Mouse (Mus musculus) neural tube, embryonic 11.5 days (tissue): ENCODE measurements around the gene Rom1. TPM values are rescaled to one million over a fixed set of nuclear protein-coding genes. Genes with fewer than 3 reads are reported as not detected.

ENCODE experiments used
- ATAC-seq: fragments of 200-750 bp; cut with Nextera tagmentation; 2 replicates; pipeline ENCODE4 v1.8.0; 2017; ENCODE audit warnings: moderate number of reproducible peaks, mild to moderate bottlenecking, moderate TSS enrichment, moderate library complexity; ENCODE audit not compliant: insufficient read depth, low FRiP score, low TSS enrichment
- DNase-seq: peaks from one replicate; pipeline ENCODE4 v3.0.0-alpha.2; 2015; ENCODE audit warnings: low spot score
- H3K27ac ChIP-seq: fragments of 300-500 bp; sonication (generic); 2 replicates; pipeline ENCODE4 v1.5.1; 2014; ENCODE audit warnings: low read depth, mild to moderate bottlenecking, low read length
- H3K27me3 ChIP-seq: fragments of 300-500 bp; sonication (generic); 2 replicates; pipeline ENCODE4 v1.6.1; 2014; ENCODE audit warnings: mild to moderate bottlenecking, low read length, mixed read lengths; ENCODE audit not compliant: control insufficient read depth, insufficient read depth
- H3K36me3 ChIP-seq: fragments of 300-500 bp; sonication (generic); 2 replicates; pipeline ENCODE4 v1.6.1; 2014; ENCODE audit warnings: mild to moderate bottlenecking, low read length, moderate library complexity, mixed read lengths; ENCODE audit not compliant: control insufficient read depth, insufficient read depth
- H3K4me1 ChIP-seq: fragments of 300-500 bp; sonication (generic); 2 replicates; pipeline ENCODE4 v1.6.1; 2014; ENCODE audit warnings: low read length, mixed read lengths; ENCODE audit not compliant: control insufficient read depth, insufficient read depth
- H3K4me2 ChIP-seq: fragments of 300-500 bp; sonication (generic); 2 replicates; pipeline ENCODE4 v1.6.1; 2014; ENCODE audit warnings: low read depth, mild to moderate bottlenecking, moderate library complexity
- H3K4me3 ChIP-seq: fragments of 300-500 bp; sonication (generic); 2 replicates; pipeline ENCODE4 v1.5.1; 2014; ENCODE audit warnings: low read depth, low read length
- H3K9ac ChIP-seq: fragments of 300-500 bp; sonication (generic); 2 replicates; pipeline ENCODE4 v1.6.1; 2014; ENCODE audit warnings: mild to moderate bottlenecking, low read length
- H3K9me3 ChIP-seq: fragments of 300-500 bp; sonication (generic); 2 replicates; pipeline ENCODE4 v1.6.1; 2016; ENCODE audit warnings: low read length; ENCODE audit not compliant: control insufficient read depth
- WGBS: fragments of 180-500 bp; shearing (Covaris S2); extraction: QIAGEN DNeasy Blood & Tissue Kit; methylation state at CpG from one replicate; pipeline ENCODE4 v1.1.7; 2014; 5-methylcytosine and 5-hydroxymethylcytosine counted together
- polyA plus RNA-seq: library from polyadenylated mRNA; unstranded; fragments of >200 nt; fragmentation: Nextera tagmentation; extraction: Ambion mirVana; gene quantifications from 2 replicates; pipeline ENCODE4 v1.2.1, GENCODE M21; 2014

The Rom1 gene
- polyA plus RNA-seq, 1 experiment from 2014 or later = 1.2 TPM

DNA sequence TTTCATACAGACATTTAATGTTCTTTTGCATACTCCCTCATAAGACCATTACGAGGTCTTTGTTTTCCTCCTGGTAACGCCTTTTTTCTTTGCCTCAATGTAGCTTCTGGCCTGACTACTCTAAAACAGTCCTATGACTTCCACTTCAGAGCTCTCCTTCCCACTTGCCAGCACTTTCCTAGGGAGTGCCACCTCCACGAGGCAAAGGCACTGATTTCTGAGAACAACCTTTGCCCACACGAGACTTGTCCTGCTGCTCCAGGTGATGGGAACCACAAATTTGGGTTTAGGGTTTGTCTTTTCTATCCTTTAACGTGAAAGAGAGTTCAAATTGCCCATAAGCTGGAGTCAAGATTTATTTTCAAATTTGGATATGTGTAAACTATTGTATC is 37.0 kb upstream of the Rom1 start:
- H3K4me2 ChIP-seq = peak overlapping the region; percentile 45
- peak overlapping the region; percentile 60 for H3K9ac ChIP-seq
- H3K4me1 ChIP-seq = no peaks in the 10 kb centered on the region
- 46% methylated on average over 5 of the region's 5 CpGs for WGBS
- no peaks in the 10 kb centered on the region for H3K9me3 ChIP-seq
- ATAC-seq = no peak
- peak overlapping the region; percentile 76; the same call in 1 of the 2 replicates for H3K27ac ChIP-seq
- H3K4me3 ChIP-seq = peak overlapping the region; percentile 47
- no peaks in the 10 kb centered on the region for H3K27me3 ChIP-seq
- no peak for DNase-seq
- H3K36me3 ChIP-seq = peaks cover 34% of the 10 kb centered on the region

DNA sequence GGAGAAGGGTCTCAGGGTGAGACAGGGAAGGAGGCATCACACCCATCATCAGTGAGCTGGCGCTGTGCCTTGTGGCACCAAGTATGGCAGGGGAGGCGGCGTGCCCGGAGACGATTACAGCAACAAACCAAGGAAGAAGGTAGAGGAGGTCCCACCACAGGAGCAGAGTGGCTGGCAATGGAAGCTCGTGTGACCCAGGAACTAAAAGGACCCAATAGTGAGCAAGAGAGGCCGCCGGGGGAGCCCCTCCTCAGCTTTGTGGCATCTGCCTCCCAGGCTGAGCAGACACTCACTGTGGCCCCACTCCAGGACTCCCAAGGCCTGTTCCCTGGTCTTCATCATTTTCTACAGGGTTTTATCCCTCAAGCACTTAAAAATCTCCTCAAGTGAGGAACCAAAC is 36.6 kb upstream of the Rom1 start:
- Histone ChIP-seq H3K27me3 (no peaks in the 10 kb centered on the region), H3K4me3 (no peak overlapping the region; the same call in 1 of the 2 replicates), H3K36me3 (peaks cover 30% of the 10 kb centered on the region), H3K4me2 (peak overlapping the region; percentile 45), H3K27ac (no peak overlapping the region), H3K9me3 (no peaks in the 10 kb centered on the region), H3K9ac (peak overlapping the region; percentile 35), H3K4me1 (no peaks in the 10 kb centered on the region)
- 80% methylated on average over 8 of the region's 8 CpGs for WGBS
- DNase-seq (no peak), ATAC-seq (no peak)

DNA sequence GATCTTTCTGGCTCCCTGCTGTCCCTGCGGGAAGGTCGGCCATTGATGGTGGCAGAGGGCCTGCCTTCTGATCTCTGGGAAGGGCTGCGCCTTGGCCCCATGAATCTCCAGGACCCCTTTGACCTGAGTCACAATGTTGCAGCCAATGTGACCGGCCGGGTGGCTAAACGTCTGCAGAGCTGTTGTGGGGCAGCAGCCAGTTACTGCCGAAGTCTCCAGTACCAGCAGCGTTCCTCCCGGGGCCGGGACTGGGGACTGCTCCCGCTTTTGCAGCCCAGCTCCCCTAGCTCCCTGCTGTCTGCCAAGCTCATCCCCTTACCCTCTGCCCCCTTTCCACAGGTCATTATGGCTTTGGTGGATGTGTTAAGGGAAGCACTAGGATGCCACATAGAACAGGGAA is 35.9 kb upstream of the Rom1 start:
- ATAC-seq (no peak), DNase-seq (no peak)
- no peaks in the 10 kb centered on the region for H3K27me3 ChIP-seq
- no peaks in the 10 kb centered on the region for H3K4me1 ChIP-seq
- H3K27ac ChIP-seq = no peak overlapping the region
- peaks cover 23% of the 10 kb centered on the region for H3K36me3 ChIP-seq
- no peak overlapping the region for H3K4me2 ChIP-seq
- H3K4me3 ChIP-seq = no peak overlapping the region
- no peaks in the 10 kb centered on the region for H3K9me3 ChIP-seq
- 87% methylated on average over 11 of the region's 11 CpGs for WGBS
- no peak overlapping the region; the same call in 1 of the 2 replicates for H3K9ac ChIP-seq

DNA sequence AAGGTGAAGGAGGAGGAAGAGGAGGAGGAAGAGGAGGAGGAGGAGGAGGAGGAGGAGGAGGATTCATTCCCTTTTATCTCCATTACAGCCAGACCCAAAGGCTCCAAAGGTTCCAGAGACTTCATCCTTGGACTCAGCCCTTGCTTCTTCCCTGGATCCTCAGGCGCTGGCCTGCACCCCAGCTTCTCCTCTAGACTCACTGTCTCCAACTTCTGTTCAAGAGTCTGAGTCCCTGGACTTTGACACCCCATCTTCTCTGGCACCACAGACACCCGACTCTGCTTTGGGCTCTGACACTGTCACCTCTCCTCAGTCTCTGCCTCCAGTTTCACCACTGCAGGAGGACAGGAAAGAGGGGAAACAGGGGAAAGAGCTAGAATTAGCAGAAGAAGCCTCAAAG is 33.1 kb upstream of the Rom1 start:
- no peak overlapping the region for H3K27ac ChIP-seq
- H3K4me1 ChIP-seq = no peaks in the 10 kb centered on the region
- no peak for DNase-seq
- H3K4me3 ChIP-seq = no peak overlapping the region
- no peak overlapping the region for H3K9ac ChIP-seq
- H3K27me3 ChIP-seq = no peaks in the 10 kb centered on the region
- no peaks in the 10 kb centered on the region for H3K9me3 ChIP-seq
- ATAC-seq = no peak
- peaks cover 28% of the 10 kb centered on the region for H3K36me3 ChIP-seq
- WGBS = 86% methylated on average over 2 of the region's 2 CpGs
- H3K4me2 ChIP-seq = no peak overlapping the region

DNA sequence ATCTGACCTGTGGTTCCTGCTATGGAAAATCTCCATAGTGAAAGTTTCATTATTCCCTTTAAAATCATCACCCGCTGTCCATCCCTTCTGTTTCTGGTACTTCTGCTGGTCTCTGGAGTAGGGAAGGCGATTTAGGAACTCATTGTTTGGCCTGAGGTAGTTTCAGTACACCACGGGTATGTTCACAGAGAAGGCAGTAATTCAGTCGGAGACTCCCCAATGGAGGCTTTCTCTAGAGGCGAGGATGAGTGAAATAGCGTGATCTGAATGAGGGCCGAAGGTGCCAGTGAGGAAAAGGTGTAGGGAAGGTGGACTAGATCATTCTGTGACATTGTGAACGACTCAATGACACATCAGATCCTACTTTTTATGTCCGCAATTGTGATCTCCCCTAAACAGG is 25.0 kb upstream of the Rom1 start:
- 9% methylated on average over 9 of the region's 9 CpGs for WGBS

DNA sequence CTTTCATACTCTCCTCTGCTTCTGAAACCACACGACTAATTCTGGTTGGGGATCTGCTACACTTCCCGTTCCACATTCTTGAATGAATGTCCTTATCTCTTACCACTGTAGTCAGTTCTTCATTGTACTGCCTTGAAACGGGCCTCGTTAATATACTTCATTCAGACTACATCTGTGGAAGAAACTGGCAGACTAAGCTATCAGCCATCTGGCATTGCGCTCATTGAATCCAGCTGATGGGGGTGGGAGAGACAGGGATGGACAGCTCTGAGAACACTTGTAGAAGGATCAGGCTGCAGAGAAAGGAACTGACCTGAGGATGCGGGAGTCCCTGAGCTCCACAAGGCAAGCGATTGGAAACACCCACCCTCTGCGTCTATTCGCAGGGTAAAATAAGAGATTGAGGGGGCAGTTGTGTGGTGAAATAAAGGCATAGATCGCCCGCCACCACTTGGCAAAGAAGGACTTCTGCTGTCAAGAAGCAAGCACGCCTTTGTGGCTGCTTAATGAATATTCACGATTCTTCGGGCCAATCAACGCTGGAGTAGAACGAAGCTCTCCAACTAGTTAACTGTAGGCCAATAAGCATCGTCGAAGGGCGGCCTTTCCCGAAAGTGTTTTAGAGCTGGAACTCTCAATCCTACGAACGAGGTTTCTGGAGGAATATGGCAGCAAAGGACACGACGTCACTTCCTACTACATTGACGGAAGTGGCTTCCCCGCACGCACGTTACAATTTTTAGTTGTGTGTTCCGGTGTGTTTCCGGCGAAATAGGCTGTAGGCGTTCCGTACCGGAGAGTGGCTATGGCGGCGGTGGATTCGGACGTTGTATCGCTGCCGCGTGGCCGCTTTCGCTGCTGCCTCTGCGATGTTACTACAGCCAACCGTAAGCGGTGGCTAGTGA is 24.2 kb upstream of the Rom1 start, which contains the start of gene Tut1:
TSS of gene Tut1 (plus strand) at position 713 of the 905 bp plus-strand sequence.
- H3K9ac ChIP-seq = peak within 1 kb of the TSS; percentile 71
- peaks cover 15% of the 10 kb centered on the region for H3K36me3 ChIP-seq

More for the DNA sequence above, 25.0 kb upstream of the Rom1 start:
- H3K9ac ChIP-seq = peak overlapping the region; percentile 65
- peaks cover 11% of the 10 kb centered on the region for H3K36me3 ChIP-seq
- H3K4me2 ChIP-seq = peak overlapping the region; percentile 82
- H3K4me1 ChIP-seq = no peaks in the 10 kb centered on the region
- no peak overlapping the region for H3K27ac ChIP-seq
- no peaks in the 10 kb centered on the region for H3K9me3 ChIP-seq
- H3K4me3 ChIP-seq = peak overlapping the region; percentile 52
- H3K27me3 ChIP-seq = no peaks in the 10 kb centered on the region
- no peak for DNase-seq
- ATAC-seq = no peak

DNA sequence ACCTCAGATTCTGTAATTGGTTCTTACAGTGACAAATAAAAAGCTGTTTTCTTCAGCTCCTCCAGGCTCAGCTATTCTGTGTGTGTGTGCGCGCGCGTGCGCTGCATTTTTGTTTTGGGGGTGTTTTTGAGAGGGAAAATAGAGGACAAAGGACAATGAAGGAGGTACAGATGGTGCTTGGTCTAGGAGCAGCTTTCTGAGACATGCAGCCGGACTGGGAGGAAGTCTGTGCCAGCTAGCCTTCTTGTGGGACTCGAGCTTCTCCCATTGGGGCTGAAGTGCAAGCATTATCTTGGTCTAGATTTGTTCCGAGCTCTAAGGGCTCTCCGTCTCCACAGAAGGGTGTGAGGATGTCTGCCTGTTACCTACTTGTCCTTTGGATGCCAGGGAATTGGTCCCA is 23.1 kb upstream of the Rom1 start:
- 90% methylated on average over 9 of the region's 9 CpGs for WGBS
- Histone ChIP-seq H3K27ac (peak overlapping the region; percentile 72; the same call in 1 of the 2 replicates), H3K36me3 (peaks cover 22% of the 10 kb centered on the region), H3K4me1 (no peaks in the 10 kb centered on the region), H3K4me2 (no peak overlapping the region), H3K9ac (no peak overlapping the region; the same call in 1 of the 2 replicates), H3K4me3 (no peak overlapping the region), H3K9me3 (no peaks in the 10 kb centered on the region), H3K27me3 (no peaks in the 10 kb centered on the region)
- DNase-seq (no peak), ATAC-seq (no peak)

More for the DNA sequence above, 24.2 kb upstream of the Rom1 start, which contains the start of gene Tut1:
- no peaks in the 10 kb centered on the region for H3K9me3 ChIP-seq
- peak; percentile 91 for DNase-seq
- H3K4me2 ChIP-seq = peak within 1 kb of the TSS; percentile 82
- peak within 1 kb of the TSS; percentile 72 for H3K27ac ChIP-seq
- H3K4me3 ChIP-seq = peak within 1 kb of the TSS; percentile 52
- H3K27me3 ChIP-seq = no peaks in the 10 kb centered on the region
- WGBS = 4% methylated on average over 46 of the region's 46 CpGs
- no peaks in the 10 kb centered on the region for H3K4me1 ChIP-seq
- ATAC-seq = peak; percentile 95

DNA sequence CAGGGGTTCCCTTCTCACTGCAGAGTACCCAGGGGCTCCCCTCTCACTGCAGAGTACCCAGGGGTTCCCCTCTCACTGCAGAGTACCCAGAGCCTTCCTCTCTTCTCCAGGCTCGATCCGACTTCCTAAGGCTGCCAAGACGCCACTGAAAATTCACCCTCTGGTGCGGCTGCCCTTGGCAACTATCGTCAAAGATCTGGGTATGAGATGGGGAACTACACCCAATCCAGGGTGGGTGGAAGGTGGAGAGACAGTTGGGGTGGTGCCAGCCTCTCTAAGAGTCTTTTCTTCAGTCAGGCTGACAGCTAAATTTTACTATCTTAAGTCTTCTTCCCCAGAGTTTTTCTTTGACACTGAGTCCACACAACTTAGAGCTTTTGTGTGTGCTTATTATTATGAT is 21.0 kb upstream of the Rom1 start:
- ATAC-seq (no peak), DNase-seq (no peak)
- no peak overlapping the region for H3K4me3 ChIP-seq
- no peaks in the 10 kb centered on the region for H3K9me3 ChIP-seq
- no peak overlapping the region for H3K9ac ChIP-seq
- 91% methylated on average over 5 of the region's 5 CpGs for WGBS
- H3K27ac ChIP-seq = no peak overlapping the region
- peaks cover 36% of the 10 kb centered on the region for H3K36me3 ChIP-seq
- H3K4me1 ChIP-seq = no peaks in the 10 kb centered on the region; the same call in 1 of the 2 replicates
- no peak overlapping the region for H3K4me2 ChIP-seq
- no peaks in the 10 kb centered on the region for H3K27me3 ChIP-seq

DNA sequence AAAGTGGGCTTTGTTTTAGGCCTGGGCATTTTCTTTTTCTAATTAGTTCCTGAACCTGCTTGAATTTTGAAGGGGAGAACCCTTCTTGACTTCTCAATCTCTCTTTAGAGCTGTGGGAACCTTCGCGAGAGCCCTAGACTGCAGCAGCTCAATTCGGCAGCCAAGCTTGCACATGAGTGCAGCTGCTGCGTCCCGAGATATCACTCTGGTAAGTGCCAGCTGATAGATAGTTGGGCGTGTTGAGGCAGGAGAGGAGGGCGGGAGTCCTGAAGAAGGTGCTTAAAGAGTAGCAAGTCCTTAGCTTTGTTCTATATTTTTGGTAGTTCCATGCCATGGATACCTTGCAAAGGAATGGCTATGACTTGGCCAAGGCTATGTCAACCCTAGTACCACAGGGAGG is 17.8 kb upstream of the Rom1 start:
- Histone ChIP-seq H3K36me3 (peaks cover 36% of the 10 kb centered on the region), H3K4me3 (no peak overlapping the region), H3K9me3 (no peaks in the 10 kb centered on the region), H3K27ac (no peak overlapping the region), H3K27me3 (no peaks in the 10 kb centered on the region), H3K9ac (no peak overlapping the region), H3K4me2 (no peak overlapping the region), H3K4me1 (peaks cover 6% of the 10 kb centered on the region; the same call in 1 of the 2 replicates)
- WGBS = 95% methylated on average over 7 of the region's 7 CpGs
- DNase-seq = no peak
- no peak for ATAC-seq
